Mouse (Mus musculus) forebrain, embryonic 10.5 days (tissue): ENCODE results near the gene Ppargc1a. TPM values are rescaled to one million over a fixed set of nuclear protein-coding genes. Genes with fewer than 3 reads are reported as not detected.

Experiments
- DNase-seq: peaks from one replicate; pipeline ENCODE4 v3.0.0-alpha.2; 2017; ENCODE audit warnings: low spot score; ENCODE audit errors: extremely low spot score
- H3K27ac ChIP-seq: fragments of 300-500 bp; sonication (generic); 2 replicates; pipeline ENCODE4 v1.5.1; 2016; ENCODE audit warnings: mild to moderate bottlenecking
- H3K27me3 ChIP-seq: fragments of 300-500 bp; sonication (generic); 2 replicates; pipeline ENCODE4 v1.6.1; 2016; ENCODE audit warnings: mild to moderate bottlenecking; ENCODE audit not compliant: poor library complexity, severe bottlenecking
- H3K36me3 ChIP-seq: fragments of 300-500 bp; sonication (generic); replicated peaks from 2 replicates; pipeline ENCODE4 v1.6.1; 2016; ENCODE audit warnings: mild to moderate bottlenecking, moderate library complexity
- H3K4me1 ChIP-seq: fragments of 300-500 bp; sonication (generic); 2 replicates; pipeline ENCODE4 v1.6.1; 2016
- H3K4me3 ChIP-seq: fragments of 300-500 bp; sonication (generic); 2 replicates; pipeline ENCODE4 v1.5.1; 2016; ENCODE audit warnings: mild to moderate bottlenecking, moderate library complexity
- H3K9me3 ChIP-seq: fragments of 300-500 bp; sonication (generic); 2 replicates; pipeline ENCODE4 v1.6.1; 2016; ENCODE audit warnings: mild to moderate bottlenecking, moderate library complexity
- WGBS: fragments of 180-500 bp; shearing (Covaris S2); methylation state at CpG from one replicate; pipeline ENCODE4 v1.1.7; 2016; 5-methylcytosine and 5-hydroxymethylcytosine counted together
- polyA plus RNA-seq: library from polyadenylated mRNA; unstranded; fragments of >200 nt; fragmentation: Nextera tagmentation; extraction: Ambion mirVana; gene quantifications from 2 replicates; pipeline ENCODE4 v1.2.1, GENCODE M21; 2016

Gene Ppargc1a
- polyA plus RNA-seq, 1 experiment from 2014 or later: 2.6 TPM

GRCm38 (mm10) chr5:51582618-51583017 is 15.1 kb upstream of the Ppargc1a start:
- 88% methylated on average over 5 of the region's 5 CpGs for WGBS
- H3K9me3 ChIP-seq: no peaks in the 10 kb centered on the region
- H3K27ac ChIP-seq: no peak overlapping the region
- H3K27me3 ChIP-seq: no peaks in the 10 kb centered on the region
- no peak for DNase-seq
- no peak overlapping the region for H3K4me3 ChIP-seq
- H3K4me1 ChIP-seq: no peaks in the 10 kb centered on the region
- H3K36me3 ChIP-seq: no peaks in the 10 kb centered on the region

DNA sequence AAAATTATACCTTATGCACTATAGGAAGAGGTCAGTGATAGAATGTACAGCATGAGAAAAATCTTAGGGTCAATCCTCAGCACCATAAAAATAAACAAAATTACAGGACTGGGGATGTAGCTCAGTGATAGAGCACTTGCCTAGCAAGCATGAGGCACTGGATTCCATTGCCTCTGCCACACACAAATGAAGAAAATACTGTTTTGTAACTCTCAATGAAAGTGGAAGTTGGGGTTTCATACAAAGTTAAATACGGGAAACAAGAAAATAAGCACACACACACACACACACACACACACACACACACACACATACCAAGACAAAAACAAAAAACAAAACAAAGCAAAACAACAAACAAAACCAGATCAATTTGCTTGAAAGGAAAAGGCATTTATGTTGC is 10.1 kb upstream of the Ppargc1a start:
- Histone ChIP-seq H3K36me3 (no peaks in the 10 kb centered on the region), H3K9me3 (no peaks in the 10 kb centered on the region), H3K4me3 (no peak overlapping the region), H3K27me3 (no peaks in the 10 kb centered on the region), H3K27ac (no peak overlapping the region), H3K4me1 (no peaks in the 10 kb centered on the region)
- DNase-seq: no peak
- WGBS: 95% methylated on average over 1 of the region's 1 CpGs

DNA sequence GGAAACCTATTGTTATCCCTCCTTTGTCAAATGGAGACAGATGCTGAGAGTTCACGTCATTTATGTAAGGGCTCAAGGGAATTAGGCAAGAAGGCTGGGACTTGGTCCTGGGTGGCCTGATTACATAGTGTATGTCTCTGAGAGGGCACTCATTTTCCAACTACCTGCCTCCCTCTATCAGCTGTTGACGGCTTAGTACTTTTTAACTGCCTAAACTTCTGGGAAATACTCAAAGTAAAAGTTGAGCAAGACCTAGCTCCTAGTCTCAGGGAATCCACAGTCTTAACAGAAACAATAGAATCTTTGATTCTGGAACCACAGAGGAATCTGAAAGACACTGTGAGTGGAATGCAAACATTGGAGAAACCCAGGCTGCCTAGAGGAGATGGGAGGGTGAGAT is 6.2 kb upstream of the Ppargc1a start:
- Histone ChIP-seq H3K4me1 (no peaks in the 10 kb centered on the region), H3K36me3 (no peaks in the 10 kb centered on the region), H3K4me3 (no peak overlapping the region), H3K27ac (no peak overlapping the region), H3K27me3 (no peaks in the 10 kb centered on the region), H3K9me3 (no peaks in the 10 kb centered on the region)
- 52% methylated on average over 2 of the region's 2 CpGs for WGBS
- no peak for DNase-seq

GRCm38 (mm10) chr5:51568198-51568690 is 718 bp upstream of the Ppargc1a start:
- Histone ChIP-seq H3K4me1 (peaks cover 11% of the 10 kb centered on the region), H3K36me3 (no peaks in the 10 kb centered on the region), H3K27ac (no peak overlapping the region), H3K27me3 (no peaks in the 10 kb centered on the region), H3K4me3 (no peak overlapping the region), H3K9me3 (no peaks in the 10 kb centered on the region)
- DNase-seq: no peak
- 69% methylated on average over 8 of the region's 8 CpGs for WGBS

DNA sequence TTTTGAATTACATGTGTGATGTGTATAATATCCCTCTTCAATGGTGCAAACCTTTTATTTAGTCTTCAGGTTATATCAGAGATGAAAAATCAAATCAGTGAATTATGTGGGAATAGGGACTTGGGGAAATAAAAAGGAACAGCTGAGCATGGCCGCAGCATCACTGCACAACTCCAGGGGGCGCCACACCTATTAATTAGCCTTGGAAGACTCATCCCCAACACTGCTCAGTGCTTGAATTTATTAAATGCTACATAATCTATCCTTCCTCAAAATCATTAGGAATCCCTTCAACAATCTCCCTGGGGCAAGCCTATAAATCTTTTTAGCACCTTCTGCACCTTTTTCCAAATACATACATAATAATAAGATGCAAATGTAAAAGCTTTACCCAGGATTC is 1.9 kb downstream of the Ppargc1a start:
- Histone ChIP-seq H3K36me3 (no peaks in the 10 kb centered on the region), H3K27me3 (no peaks in the 10 kb centered on the region), H3K4me3 (no peak overlapping the region), H3K4me1 (peaks cover 11% of the 10 kb centered on the region), H3K9me3 (no peaks in the 10 kb centered on the region), H3K27ac (no peak overlapping the region)
- WGBS: 67% methylated on average over 2 of the region's 2 CpGs
- DNase-seq: no peak

- Histone ChIP-seq H3K36me3 (no peaks in the 10 kb centered on the region), H3K9me3 (no peaks in the 10 kb centered on the region), H3K4me1 (peaks cover 11% of the 10 kb centered on the region)
Measured at GRCm38 (mm10) chr5:51565038-51565437, 2.5 kb downstream of the Ppargc1a start.

DNA sequence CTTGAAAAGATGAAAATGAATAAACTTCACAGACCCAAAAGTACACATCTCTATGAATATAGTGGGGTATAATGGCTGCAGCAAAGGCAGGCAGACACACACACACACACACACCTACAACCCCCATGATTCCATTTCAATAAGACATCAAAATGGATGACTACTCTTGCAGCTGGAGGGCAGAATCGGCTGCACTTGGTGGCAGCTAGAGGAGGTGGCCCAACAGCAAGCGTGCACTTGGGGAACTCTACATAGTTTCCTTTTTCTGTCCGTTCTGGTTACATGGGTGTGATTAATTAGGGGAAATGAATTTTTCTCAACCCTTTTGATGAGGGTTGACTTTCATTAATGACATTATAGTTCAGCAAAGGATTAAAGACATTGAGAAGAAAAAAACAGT is 4.0 kb downstream of the Ppargc1a start:
- H3K27me3 ChIP-seq: no peaks in the 10 kb centered on the region
- no peak overlapping the region for H3K4me3 ChIP-seq
- peaks cover 11% of the 10 kb centered on the region for H3K4me1 ChIP-seq
- H3K9me3 ChIP-seq: no peaks in the 10 kb centered on the region
- WGBS: 92% methylated on average over 3 of the region's 3 CpGs
- DNase-seq: no peak
- H3K27ac ChIP-seq: no peak overlapping the region
- no peaks in the 10 kb centered on the region for H3K36me3 ChIP-seq

More at GRCm38 (mm10) chr5:51565038-51565437, 2.5 kb downstream of the Ppargc1a start:
- H3K4me3 ChIP-seq: no peak overlapping the region
- no peaks in the 10 kb centered on the region for H3K27me3 ChIP-seq
- no peak overlapping the region for H3K27ac ChIP-seq
- no peak for DNase-seq

- Histone ChIP-seq H3K4me1 (peaks cover 11% of the 10 kb centered on the region), H3K27ac (no peak overlapping the region), H3K4me3 (no peak overlapping the region), H3K9me3 (no peaks in the 10 kb centered on the region), H3K36me3 (no peaks in the 10 kb centered on the region), H3K27me3 (no peaks in the 10 kb centered on the region; the same call in 1 of the 2 replicates)
- no peak for DNase-seq
- WGBS: 72% methylated on average over 4 of the region's 4 CpGs
Measured at GRCm38 (mm10) chr5:51557607-51558278, 9.8 kb downstream of the Ppargc1a start.

DNA sequence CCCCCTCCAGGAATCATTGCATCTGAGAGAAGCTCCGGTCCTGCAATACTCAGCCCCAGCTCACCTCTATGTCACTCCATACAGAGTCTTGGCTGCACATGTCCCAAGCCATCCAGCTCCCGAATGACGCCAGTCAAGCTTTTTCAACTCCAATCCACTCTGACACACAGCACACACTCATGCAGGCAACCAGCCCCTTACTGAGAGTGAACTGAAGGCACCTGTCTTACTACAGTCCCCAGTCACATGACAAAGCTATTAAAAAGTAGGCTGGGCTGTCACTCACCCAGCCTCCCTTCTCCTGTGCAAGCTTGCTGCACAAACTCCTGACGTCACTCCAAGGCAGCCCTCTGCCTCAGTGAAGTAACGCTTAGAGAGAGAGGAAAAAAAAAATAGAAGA is 13.9 kb downstream of the Ppargc1a start:
- WGBS: 9% methylated on average over 5 of the region's 5 CpGs
- Histone ChIP-seq H3K27me3 (peaks cover 6% of the 10 kb centered on the region), H3K4me1 (peaks cover 13% of the 10 kb centered on the region), H3K4me3 (peak overlapping the region; percentile 59), H3K27ac (peak overlapping the region; percentile 86), H3K9me3 (no peaks in the 10 kb centered on the region), H3K36me3 (no peaks in the 10 kb centered on the region)
- peak; percentile 39 for DNase-seq

- Histone ChIP-seq H3K9me3 (no peaks in the 10 kb centered on the region), H3K27ac (peak overlapping the region; percentile 86), H3K4me3 (peak overlapping the region; percentile 59), H3K36me3 (no peaks in the 10 kb centered on the region), H3K4me1 (peaks cover 13% of the 10 kb centered on the region), H3K27me3 (peaks cover 6% of the 10 kb centered on the region)
- DNase-seq: no peak
- 18% methylated on average over 5 of the region's 5 CpGs for WGBS
Measured at GRCm38 (mm10) chr5:51553251-51553650, 14.3 kb downstream of the Ppargc1a start.

GRCm38 (mm10) chr5:51552483-51553091 is 14.9 kb downstream of the Ppargc1a start:
- WGBS: 4% methylated on average over 24 of the region's 24 CpGs
- no peaks in the 10 kb centered on the region for H3K9me3 ChIP-seq
- peaks cover 6% of the 10 kb centered on the region for H3K27me3 ChIP-seq
- DNase-seq: peak; percentile 62
- peak overlapping the region; percentile 59 for H3K4me3 ChIP-seq
- H3K4me1 ChIP-seq: peaks cover 13% of the 10 kb centered on the region
- no peaks in the 10 kb centered on the region for H3K36me3 ChIP-seq
- H3K27ac ChIP-seq: peak overlapping the region; percentile 86

GRCm38 (mm10) chr5:51551852-51552482 is 15.6 kb downstream of the Ppargc1a start:
- H3K4me3 ChIP-seq: peak overlapping the region; percentile 59
- H3K36me3 ChIP-seq: no peaks in the 10 kb centered on the region
- H3K27ac ChIP-seq: peak overlapping the region; percentile 86
- peaks cover 6% of the 10 kb centered on the region for H3K27me3 ChIP-seq
- H3K4me1 ChIP-seq: peaks cover 13% of the 10 kb centered on the region
- no peak for DNase-seq
- 40% methylated on average over 12 of the region's 12 CpGs for WGBS
- no peaks in the 10 kb centered on the region for H3K9me3 ChIP-seq

- Histone ChIP-seq H3K4me1 (peaks cover 10% of the 10 kb centered on the region), H3K27ac (no peak overlapping the region), H3K36me3 (no peaks in the 10 kb centered on the region), H3K4me3 (no peak overlapping the region), H3K27me3 (peaks cover 6% of the 10 kb centered on the region; the same call in 1 of the 2 replicates), H3K9me3 (no peaks in the 10 kb centered on the region)
- WGBS: 82% methylated on average over 6 of the region's 6 CpGs
- no peak for DNase-seq
Measured at GRCm38 (mm10) chr5:51547442-51548035, 20.0 kb downstream of the Ppargc1a start.
